Mouse (Mus musculus): ENCODE measurements around the gene Daam1. TPM values are rescaled to one million over a fixed set of nuclear protein-coding genes. Genes with fewer than 3 reads are reported as not detected.

Gene Daam1
- 10 to 100 TPM; 70.7 to 86.4 TPM for total RNA-seq (2021)

DNA sequence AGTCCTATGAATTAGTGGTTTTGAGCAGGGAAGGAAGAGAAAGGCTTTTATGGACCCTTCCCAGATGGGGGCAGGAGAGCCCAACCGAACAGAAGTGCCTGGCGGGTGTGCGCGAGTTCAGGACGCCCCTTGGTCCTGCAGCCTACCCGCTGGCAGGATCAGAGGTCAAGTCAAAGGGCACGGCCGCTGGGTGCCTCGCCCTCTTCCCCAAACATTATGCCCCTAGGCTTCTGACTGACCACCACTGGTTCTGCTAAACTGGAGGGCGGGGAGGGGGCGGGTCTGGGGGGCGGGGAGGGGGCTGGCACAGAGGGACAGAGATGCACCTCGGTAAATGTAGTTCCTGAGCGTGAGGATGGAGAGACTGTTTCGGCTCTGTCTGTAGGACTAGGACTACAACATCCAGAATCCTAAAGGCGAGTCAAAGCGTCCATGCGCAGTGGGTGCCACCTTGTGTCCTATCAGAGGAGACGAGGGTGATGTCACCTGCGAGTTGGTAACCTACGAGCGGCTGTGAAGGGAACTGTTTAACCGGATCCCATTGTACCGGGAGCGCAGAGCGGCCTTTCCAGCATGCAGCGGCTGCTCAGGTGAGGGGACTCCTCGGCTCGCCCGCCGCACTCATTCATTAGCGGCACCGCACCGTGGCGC lies at the start of gene Daam1:
Gene Daam1 (plus strand): TSS at position 472 of the 651 bp plus-strand sequence.
- intact Hi-C loops (cut with DNase I): loop anchor here (2.0 to 5.0 kb wide), 6 partner anchors 37 to 216 kb away; no protein-coding TSS in a partner anchor
- DNase-seq: peak; percentile 93 to 96

DNA sequence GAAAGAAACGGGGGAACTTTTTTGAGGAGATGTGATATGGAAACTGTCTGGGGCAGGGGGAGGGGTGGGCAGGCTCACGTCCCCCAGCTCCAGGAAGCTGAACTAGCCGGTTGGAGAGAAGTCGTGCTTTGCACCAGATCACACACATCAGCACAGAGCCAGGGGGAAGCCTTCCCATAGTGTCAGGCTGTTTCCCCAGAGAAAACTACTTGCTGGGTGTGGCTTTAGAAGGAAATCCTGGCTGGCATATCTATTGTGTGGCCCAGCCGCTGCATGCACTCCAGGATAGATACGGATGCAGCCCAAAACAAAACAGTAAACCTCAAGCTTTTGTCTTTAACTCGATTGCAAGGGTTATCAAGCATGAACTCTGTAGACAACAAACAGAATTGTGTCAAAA lies 49.7 kb upstream of the Daam1 start:
- intact Hi-C loops (cut with DNase I): no loop called here
- DNase-seq: no peak

DNA sequence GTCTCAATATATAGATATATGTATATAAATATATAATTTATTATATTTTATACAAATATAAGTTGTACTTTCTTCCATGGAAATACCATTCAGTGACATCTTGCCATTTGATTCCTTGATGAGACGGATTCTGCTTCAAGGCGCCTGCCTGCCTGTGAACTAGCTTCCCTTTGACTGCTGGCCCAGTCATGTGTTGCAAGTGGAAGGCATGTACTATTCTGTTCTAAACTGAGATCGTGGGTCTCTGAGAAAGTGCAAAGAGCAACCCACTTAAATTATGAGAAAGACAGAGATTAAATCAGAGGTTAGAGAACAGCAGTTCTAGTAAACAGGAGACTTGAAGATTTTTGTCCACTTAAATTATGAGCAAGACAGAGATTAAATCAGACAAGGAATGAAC lies 46.9 kb upstream of the Daam1 start:
- intact Hi-C loops (cut with DNase I): no loop called here
- DNase-seq: no peak

DNA sequence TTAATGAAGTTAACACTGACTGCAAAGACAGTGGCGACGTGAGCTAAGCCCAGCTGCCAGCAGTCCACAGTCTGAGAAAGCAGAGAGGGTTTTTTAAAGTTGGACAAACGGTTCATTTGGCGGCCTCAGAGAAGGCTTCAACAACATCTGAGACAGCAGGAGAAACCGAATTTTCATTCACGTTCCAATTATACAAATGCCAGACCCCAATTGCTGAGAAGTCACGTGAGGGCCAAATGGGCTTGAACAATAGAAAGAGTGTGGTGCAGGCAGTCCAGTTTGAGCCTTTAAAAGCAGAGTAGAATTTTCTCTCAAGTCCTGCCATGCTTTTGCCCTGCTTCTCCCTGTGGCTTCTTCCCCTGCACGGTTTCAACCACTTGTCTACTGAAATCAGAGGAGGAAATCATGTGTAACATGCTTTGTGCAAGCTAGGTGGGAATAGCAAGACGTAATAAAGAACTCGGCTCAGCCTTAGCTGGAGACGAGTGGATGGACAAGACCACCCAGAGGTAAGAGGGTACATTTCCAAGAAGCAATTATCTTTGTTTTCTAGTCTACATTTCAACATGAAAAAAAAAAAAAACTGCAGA lies 46.1 kb upstream of the Daam1 start:
- intact Hi-C loops (cut with DNase I): no loop called here
- DNase-seq: peak in 1 of 2 experiments; percentile 14

DNA sequence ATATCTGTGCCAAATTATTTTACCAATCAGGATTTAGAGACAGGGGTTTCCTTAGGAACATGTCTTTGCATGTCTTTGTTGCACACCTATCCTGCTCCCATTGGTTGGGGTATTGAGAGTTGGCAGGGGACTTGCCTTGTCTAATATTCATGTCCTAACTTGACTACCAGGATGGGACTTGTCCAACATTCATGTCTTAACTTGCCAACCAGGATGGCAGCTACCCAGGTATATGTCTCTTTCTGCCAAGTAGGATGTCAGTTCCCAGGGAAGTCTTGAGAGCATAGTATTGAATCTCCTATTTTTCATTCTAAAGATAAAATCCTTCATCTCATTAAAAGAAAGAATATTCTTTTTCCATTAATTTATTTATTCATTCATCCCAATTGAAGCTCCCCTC lies 44.4 kb upstream of the Daam1 start:
- DNase-seq: no peak
- intact Hi-C loops (cut with DNase I): no loop called here

GRCm38 (mm10) chr12:71788791-71789190 lies 42.1 kb upstream of the Daam1 start:
- intact Hi-C loops (cut with DNase I): no loop called here
- DNase-seq: peak; percentile 74 to 76

GRCm38 (mm10) chr12:71790581-71790980 lies 40.3 kb upstream of the Daam1 start:
- DNase-seq: no peak
- intact Hi-C loops (cut with DNase I): no loop called here

DNA sequence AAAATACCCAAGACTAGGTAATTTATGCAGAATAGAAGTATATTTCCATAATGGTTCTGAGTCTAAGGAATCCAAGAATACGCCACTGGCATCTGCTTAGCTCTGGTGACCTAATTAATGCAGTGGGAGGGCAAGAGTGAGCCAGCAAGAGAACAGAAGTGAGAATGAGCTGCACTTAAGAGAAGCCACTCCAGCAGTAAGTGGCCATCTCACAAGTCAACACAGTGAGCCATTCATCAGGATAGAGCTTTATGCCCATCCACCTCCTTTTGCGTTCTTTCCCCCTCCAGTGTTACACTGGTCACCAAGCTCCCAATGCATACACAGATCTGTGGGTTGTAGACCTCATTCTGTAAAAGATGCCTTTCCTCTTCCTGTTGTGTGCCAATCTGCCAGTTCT lies 37.8 kb upstream of the Daam1 start:
- DNase-seq: no peak
- intact Hi-C loops (cut with DNase I): no loop called here

DNA sequence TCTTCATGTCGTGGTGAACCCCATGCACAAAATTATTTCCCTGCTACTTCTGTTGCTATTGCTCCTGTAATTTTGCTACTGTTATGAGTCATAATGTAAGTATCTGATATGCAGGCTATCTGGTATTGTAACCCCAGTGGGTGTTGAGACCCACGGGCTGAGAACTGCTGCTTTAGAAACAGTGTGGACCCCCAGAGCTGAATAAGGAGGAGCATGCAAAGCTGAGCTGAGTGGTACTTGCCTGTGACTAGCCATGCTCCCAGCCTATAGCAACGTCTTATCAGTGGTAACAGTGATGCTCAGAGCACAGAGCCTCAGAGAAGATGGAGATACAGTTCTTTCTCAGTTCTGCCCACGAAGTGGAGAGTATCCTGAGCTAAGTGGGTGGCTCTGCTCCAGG lies 35.3 kb upstream of the Daam1 start:
- intact Hi-C loops (cut with DNase I): no loop called here
- DNase-seq: no peak

GRCm38 (mm10) chr12:71796517-71796916 lies 34.4 kb upstream of the Daam1 start:
- no peak for DNase-seq
- intact Hi-C loops (cut with DNase I): no loop called here

GRCm38 (mm10) chr12:71807306-71807705 lies 23.6 kb upstream of the Daam1 start:
- no peak for DNase-seq
- intact Hi-C loops (cut with DNase I): no loop called here

DNA sequence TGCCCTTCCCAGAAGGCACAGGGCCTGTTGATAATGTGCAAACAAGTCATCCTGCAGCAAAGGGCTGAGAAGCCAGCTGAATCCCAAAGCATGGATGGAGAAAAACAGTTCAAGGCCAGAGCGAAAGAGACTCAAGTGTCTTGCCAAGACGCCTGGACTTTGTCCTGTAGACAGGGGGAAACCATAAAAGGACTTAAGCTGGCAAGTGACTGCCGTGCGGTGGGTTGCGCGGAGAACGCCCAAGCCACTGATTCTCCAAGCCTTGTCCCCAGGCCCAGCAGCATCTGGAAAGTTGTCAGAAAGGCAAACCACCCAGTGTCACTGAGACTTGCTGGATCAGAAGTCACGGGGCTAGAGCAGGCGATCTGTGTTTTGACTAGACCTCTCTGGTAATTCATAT lies 22.2 kb upstream of the Daam1 start:
- DNase-seq: peak; percentile 51 to 65
- intact Hi-C loops (cut with DNase I): no loop called here

- DNase-seq: no peak
- intact Hi-C loops (cut with DNase I): no loop called here
Measured at GRCm38 (mm10) chr12:71809550-71809949, 21.3 kb upstream of the Daam1 start.

DNA sequence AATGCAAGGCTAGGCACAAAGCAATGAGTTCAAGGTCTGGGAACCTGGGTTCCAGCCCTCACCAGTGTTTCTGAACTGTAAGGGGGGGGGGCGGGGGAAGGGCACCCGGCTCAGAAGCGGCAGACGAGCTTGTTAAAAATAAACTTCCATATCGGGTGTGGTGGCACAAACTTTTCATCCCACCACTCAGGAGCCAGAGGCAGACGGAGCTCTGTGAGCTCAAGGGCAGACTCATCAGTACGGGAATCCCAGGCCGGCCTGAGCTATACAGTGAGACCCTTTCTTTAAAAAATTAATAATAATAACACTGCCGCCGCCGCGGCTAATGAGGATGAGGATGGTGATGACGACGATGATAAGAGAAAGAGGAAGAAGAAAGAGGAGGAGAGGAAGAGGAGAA lies 18.3 kb upstream of the Daam1 start:
- intact Hi-C loops (cut with DNase I): no loop called here
- DNase-seq: no peak

DNA sequence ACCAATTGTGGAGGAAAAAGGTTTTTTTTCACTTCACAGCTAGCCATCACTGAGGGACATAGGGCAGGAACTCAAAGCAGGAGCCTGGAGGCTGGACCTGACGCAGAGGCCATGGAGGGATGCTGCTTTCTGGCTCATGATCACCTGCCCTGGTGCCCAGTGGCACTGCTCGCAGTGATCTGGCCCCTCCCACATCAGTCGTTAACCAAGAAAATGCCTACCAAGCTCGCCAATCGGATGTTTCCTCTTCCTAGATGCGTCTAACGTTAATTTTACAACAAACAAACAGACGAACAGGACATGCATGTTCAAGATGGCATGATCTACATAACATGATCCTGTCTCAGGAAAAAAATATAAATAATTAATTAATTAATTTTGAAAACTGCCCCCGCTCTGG lies 17.6 kb upstream of the Daam1 start:
- intact Hi-C loops (cut with DNase I): no loop called here
- no peak for DNase-seq

GRCm38 (mm10) chr12:71813761-71814160 lies 17.1 kb upstream of the Daam1 start:
- peak in 1 of 2 experiments; percentile 7 for DNase-seq
- intact Hi-C loops (cut with DNase I): no loop called here

DNA sequence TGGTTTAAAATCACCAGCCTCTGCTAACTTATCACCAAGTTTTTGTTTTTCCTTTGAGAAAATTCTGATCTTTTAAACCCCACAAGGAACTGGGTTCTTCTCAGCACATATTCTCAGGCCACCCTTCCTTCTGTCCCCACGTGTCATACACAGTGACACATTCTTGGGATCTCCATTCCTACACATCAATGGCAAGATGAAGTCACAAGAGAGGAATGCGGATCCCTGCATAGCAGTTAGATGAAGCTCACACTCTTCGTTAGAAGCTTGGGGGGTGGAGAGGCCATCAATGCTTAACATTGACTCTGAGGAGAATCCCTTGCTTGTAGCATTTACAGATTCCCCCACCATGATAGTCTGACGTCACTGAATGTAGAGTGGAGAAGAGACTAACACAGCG lies 10.8 kb upstream of the Daam1 start:
- no peak for DNase-seq
- intact Hi-C loops (cut with DNase I): no loop called here

DNA sequence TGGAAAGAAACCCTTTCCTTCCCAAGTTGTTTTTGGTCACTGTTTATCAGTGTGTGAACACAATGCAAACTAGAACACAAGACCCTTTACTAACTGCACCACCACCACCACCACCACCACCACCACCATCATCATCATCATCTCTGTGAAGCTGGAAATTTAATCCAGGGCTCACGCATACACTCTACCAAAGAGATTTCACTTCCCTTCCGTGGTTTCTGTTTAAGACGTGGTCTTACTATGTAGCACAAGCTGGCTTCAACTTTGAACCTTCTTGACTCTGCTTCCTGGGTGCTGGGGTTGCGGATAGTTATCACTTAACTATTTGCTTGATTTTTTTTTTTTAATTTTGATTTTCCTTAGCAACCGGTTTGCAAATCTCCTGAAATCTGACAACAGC lies 9.6 kb upstream of the Daam1 start:
- intact Hi-C loops (cut with DNase I): no loop called here
- DNase-seq: no peak

- intact Hi-C loops (cut with DNase I): no loop called here
- DNase-seq: peak in 1 of 2 experiments; percentile 36
Measured at GRCm38 (mm10) chr12:71821743-71822142, 9.1 kb upstream of the Daam1 start.

DNA sequence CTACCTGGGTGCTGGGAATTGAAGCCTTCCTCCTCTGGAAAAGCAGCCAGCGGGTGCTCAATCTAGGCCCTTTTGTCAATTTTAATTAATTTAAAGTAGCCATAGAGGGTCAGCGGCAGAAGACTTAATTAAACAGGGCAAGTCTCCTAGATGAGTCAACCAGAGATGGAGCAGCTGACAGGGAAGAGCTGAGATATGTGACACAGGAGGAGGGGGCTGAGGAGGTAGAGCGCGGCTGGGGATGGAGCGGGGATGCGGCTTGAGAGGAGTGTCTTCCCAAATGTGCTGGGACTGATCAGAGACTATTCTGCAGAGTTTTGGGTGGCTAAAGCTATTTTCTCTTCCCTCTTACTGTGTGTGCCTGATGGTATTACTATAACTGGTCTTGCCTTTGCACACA lies 6.0 kb upstream of the Daam1 start:
- intact Hi-C loops (cut with DNase I): loop anchor here (5.0 kb wide), 1 partner anchor 53 kb away; no protein-coding TSS in a partner anchor
- DNase-seq: no peak

- no peak for DNase-seq
- intact Hi-C loops (cut with DNase I): loop anchor here (2.0 to 5.0 kb wide), 6 partner anchors 37 to 217 kb away; no protein-coding TSS in a partner anchor
Measured at GRCm38 (mm10) chr12:71830139-71830538, 739 bp upstream of the Daam1 start.

Measured in heart, postnatal 10 days (tissue).